Mouse (Mus musculus) CD4-positive, CD25-positive, alpha-beta regulatory T cell, adult 4 months (primary cell): ENCODE results near the gene Rps6ka5. TPM values are rescaled to one million over a fixed set of nuclear protein-coding genes. Genes with fewer than 3 reads are reported as not detected.

Experiments used
- ATAC-seq: one replicate; pipeline ENCODE4 v1.8.0; 2017
- polyA plus RNA-seq, 2 experiments: library from polyadenylated mRNA; unstranded; fragments of 100-300 nt; shearing (Covaris generic); gene quantifications; one replicate each; pipeline ENCODE4 v1.2.1; 2017

The Rps6ka5 gene
- polyA plus RNA-seq, 2 experiments from 2014 or later, result 3.2 to 6.2 TPM

DNA sequence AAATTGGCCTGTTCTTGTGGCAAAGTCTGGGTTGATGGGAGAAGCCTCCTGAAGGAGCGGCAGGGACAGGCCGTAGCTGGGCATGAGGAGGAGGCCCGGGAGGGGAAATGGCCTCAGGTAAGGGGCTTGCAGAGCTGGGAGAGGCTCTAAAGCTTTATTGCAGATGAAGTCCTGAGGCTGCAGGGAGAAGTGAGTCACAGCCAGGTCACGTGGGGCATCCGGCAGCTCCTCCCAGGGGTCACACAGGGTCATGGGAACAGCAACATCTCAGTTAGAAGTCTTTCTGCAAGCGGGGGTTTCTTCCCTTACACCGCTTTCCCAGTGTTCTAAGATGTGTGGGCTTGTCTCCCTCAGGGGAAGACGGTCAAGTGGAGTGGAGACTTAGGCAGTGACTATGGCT lies 197.6 kb downstream of the Rps6ka5 start:
- ATAC-seq, result no peak

DNA sequence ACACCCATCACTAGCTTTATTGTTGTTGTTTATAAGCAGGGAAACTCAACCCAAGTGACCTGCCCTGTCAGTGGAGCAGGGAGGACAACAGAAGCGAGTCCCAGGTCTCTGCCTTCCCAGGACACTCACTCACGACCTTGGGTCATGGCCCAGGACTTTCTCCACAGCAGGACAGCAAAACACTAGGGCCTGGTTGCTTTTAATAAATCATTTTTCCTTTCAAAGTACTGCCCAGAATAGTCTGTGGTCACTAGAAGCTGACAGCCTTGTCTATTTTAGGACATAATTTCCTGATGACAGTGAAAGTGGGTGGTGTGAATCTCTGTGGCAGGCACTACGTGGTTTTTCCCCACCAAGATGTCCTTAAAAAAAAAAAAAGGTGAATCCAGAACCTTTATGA lies 198.5 kb downstream of the Rps6ka5 start:
- no peak for ATAC-seq

DNA sequence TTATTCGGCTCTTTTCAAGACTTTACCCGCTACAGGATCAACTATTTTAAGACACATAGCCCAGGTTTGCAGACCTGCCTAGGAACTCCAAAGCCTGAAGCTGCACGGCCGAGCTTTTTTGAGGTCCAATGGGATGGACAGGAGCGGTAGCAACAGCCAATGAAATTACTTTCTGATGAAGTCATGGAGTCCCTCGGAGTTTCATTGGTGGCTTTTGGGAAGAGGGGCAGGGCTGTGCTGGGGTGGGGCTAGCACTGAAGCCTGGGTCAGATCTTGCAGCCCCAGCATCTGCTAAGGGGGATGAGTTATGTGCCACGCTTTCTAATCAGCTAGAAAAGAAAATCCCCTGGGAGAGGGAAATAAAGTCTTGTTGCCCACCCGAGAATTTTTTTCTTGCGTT lies 199.0 kb downstream of the Rps6ka5 start:
- no peak for ATAC-seq

DNA sequence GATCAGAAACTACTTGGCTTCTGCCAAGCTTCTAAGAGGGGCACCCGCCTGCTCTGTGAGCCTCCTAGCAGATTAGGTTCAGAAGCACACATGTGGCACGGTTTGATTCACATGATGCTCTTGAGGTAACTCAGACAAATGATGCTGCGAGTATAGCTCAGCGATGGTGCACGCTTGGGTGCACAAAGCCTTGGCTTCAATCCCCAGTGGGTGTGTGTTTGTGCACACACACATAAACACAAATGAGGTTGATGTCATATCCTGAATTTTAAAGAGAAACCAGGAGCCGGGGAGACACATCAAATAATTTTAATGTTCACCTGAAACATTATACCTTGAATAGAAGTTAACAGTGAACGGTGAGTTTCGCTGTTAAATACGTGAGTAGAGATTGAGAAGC lies 199.5 kb downstream of the Rps6ka5 start:
- ATAC-seq, result no peak

DNA sequence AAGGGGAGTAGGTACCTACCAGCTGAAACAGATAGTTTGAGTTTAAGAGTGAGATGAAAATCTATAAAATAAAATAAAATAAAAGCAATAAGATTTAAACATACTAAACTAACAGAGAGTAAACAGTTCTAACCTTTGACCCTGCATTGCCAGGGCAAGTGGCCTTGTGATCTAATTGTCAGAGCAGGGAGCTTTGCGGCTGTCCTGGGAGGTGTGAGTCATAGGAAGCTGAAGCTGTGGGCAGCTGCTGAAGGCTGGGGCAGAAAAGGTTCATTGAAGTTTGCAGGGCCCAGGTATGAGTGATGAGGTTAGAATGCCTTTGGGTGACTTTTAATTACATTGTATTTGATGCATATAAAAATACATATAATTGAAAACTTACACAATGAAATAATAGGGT lies 200.8 kb downstream of the Rps6ka5 start:
- no peak for ATAC-seq

DNA sequence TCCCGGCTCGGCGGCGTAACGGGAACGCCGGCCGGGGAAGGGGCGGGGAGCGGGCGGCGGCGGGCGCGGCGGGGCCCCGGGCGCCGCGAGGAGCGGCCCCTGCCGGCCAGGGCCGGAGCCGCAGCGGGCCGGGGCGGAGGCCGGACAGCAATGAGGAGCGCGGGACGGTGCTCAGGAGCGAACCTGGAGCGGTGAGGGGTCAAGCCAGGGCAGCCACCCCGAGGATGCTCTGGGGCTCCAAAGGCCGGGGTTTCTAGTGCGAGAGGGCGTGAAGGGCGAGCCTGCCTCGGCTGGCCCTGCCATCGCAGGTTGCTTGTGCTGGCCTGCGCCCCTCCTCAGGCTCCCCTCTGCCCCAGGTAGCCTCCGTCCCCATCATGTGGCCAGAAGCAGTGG lies 206.0 kb downstream of the Rps6ka5 start, which contains the start of gene Ttc7b:
Gene Ttc7b (minus strand): TSS at position 33 of the 393 bp plus-strand sequence.
- ATAC-seq, result peak; percentile 67

DNA sequence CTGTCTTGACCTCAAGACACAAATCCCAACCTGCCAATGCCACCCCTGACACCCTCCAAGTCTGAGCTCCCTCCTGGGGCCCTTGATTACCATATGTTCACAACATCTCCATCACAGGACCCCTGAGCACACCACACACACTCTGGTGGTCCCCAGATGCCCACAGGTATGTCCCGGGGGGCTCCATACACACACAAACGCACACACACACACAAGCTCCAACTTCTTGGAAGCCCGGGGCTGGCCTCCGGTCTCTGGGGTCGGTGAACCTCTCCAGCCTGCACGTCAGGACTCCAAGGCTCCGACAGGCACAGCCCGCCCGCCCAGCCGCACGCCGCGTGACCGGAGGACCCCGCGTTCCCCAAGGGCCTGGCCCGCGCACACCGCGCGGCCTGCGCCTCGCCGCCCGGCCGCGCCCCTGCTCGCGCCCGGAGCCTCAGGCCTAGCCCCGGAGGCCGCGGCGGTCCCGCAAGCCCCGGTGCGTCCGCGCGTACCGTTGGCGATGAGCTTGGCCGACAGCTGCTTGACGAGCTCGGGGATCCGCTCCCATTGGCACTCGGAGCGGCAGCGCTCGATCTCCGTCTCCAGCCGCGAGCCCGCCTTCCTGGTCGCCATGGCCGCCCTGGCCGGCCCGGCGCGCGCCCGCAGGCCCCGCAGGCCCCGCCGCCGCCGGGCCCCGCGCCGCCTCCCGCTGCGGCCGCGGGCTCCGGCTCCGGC lies 206.5 kb downstream of the Rps6ka5 start:
- peak; percentile 52 for ATAC-seq

DNA sequence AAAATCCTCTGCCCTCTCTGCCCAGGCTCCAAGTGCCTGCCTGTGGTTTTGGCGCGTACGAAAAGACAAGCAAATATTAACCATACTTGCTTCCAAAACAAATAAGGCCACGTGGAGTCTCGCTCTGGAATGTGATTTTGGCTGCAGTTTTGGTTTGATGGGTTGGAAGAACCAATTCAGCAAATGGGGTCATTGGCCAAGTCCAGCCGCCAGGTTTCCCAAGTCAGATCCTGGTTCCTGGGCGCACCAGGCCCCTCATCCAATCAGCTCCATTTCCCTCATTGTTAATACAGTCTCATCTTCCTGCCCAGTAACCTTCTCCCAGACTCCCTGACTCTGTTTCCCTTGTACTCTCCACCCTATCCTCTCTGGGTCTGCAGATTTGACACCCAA lies 207.1 kb downstream of the Rps6ka5 start:
- no peak for ATAC-seq

DNA sequence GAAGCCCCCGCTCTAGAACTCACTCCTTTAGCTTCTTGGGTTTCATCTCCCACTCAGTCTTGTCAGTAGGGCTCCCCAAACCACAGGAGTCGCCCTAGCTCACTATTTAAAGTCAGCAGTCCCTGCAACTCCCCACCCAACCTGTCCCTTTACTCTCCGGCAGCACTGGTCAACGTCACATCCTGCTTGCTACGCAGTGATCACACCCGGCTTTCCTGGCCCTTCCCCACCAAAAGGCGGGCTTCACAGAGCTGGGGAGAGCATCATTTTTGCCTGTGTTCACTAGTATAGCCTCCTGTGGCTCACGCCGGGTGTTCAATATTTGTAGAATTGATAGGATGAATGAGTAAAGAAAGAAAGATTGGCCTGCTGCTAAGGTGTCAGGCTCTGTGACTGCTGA lies 209.4 kb downstream of the Rps6ka5 start:
- ATAC-seq, result no peak

DNA sequence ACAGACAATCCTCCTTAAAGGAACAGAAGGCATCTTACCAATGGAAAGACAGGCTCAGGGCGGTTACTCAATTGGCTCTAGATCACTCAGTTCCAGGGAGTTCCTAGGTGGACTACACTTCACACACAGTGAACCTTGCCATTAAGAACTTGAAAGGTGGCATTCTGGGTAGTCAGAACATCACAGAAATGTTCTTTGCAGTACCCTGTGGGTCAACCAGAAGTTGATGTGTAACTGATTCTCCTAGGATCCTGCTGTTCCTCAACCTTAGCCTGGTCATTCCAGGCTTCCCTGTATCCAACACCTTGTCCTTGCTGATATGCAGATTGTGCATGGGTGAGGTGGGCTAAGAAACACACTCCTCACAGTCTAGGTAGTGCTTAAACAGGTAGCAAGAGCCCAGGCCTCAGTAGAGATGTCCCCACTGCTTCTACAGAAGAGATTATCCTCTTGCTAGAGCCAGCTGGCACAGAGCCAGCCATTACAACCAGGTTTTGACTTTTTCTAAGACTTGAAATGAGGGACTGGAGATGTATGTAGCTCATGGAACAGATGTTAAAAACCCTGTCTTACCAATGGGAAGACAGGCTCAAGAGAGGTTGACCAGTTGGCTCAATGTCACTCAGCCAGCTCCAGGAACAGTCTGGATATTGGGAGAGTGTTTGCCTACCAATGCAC lies 210.5 kb downstream of the Rps6ka5 start:
- no peak for ATAC-seq

DNA sequence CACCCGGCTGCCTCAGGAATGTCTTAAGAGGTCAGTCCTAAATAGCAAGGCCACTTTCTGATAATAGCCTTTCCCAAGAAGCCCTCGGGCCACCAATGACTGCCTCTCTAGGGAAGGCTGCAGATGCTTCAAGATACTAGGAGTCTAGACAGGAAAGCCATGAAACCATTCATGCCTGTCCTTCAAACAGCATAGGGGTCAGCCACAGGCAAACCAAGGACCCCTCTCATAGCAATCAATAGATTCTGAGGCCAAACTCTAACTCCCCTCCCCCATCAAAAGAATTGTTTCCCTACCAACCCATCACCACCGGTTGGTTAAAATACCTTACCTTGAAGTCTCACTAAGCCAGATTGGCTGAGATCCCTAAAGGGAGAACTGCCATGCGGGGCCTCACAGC lies 211.3 kb downstream of the Rps6ka5 start:
- ATAC-seq, result no peak

DNA sequence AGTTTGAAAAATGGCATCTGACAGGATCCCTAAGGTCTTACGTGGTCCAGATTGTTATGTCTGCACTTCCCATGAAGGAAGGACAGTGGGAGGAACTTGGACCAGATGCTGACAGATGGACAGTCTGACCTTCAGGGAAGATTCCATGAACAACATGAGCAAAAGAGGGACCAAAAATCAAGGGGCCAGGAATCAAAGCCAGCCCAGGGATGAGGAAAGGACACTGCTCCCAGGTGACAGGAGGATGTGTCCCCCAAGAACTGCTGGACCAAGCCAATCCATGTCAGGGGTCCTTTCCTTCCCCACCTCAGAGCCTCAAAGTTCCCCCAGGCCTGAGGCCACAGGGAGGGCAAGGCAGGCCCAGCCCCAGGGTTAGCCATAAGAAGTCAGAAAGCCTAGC lies 212.2 kb downstream of the Rps6ka5 start:
- ATAC-seq, result no peak

DNA sequence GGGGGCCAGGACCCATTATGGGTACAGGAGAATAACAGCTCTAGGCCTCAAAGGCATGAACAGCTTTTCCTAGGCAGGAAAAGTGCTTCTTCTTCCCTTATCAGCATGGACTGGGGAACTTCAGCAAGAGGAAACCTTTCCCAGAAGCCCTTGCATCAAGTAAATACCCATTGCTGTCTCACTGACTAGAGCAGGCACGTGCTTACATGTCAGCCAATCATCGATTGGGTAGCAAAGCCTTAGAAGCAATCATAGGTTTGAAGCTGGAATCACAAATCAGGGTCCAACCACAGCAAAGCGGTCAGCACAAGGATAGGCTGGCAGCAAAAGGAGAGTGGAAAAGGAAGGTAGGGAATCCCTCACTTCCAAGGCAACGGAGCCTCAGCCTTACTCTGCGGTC lies 213.7 kb downstream of the Rps6ka5 start:
- ATAC-seq, result no peak

DNA sequence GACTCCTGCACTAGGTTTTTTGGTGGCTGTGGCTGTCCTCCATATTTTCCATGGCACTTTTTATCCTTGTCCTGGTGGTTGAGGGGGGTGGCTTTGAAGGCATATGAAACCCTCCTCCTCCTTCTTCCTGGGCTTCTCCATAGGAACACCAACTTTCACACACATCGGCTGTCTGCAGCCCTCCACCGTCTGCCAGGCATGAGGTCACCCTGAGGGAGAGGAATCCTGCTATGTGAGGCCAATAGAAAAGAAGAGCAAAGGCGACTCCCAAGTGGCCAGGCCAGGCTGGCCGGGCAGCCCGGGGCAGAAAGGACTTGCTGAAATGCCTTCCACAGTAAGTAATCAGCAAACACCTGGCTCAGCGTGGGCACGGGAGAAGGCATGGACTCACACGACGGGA lies 214.1 kb downstream of the Rps6ka5 start:
- no peak for ATAC-seq

DNA sequence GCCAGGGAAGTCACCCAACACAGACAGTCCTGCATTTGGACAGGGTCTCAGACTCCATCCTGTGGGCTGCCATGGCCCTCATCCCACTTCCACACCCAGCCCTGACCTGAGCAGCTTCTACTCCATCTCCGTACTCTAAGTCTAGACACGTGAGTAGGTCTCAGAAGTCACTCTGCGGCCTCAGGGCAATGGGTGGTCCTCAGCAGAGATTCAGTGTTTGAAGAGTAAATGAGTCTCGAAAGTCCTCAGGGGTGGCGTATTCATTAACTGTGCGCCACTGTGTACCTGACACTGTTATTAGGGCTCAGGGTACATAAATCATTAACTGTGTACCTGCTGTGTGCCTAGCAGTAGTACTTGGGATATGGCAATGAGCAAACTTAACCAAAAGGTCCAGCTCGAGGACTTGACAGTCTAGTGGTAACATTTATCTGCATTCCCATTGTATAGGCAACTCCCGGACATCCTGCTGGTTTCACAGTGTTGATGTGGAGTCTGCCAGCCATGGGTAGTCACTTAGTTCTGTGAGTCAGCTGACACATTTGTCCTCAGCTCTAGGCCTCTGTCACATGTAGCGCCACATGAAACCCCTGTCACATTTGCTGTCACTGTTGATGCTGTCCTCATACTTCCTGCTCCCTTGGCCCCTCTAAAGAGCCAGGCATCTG lies 217.0 kb downstream of the Rps6ka5 start:
- ATAC-seq, result no peak

DNA sequence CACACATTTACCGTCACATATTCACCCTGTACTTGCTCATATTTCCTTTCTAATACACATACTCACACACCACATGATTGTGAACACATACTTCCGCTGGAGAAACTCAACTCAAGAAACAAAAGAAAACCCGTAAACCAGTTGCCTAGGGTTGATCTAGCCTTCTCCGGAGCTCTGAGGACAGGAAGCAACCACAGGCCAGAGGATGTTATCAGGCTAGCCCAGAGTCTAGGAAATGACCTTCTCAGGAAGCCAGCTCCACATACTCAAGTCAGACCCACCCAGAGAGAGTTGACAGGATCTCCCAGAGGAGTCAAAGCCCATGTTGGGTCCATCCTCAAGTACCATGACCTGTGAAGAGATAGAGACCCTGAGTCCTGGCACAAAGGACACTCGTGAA lies 218.1 kb downstream of the Rps6ka5 start:
- ATAC-seq, result no peak

DNA sequence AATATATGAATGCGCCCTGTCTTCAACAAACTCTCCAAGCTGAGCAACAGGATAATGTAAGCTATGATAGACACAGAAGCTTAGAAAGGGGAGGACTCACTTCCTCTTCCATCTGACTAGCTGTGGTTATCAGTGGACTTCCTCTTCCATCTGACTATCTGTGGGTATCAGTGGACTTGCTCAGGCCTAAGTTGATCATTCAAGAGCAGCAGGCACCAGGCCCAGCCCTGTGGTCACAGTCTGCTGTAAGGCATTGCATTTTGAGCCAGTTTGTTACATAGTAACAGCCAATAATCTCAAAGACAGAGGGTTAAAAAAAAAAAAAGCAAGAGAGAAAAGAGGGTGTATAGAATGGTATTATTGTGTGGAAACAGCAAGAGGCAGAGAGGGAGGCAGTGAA lies 221.3 kb downstream of the Rps6ka5 start:
- no peak for ATAC-seq

DNA sequence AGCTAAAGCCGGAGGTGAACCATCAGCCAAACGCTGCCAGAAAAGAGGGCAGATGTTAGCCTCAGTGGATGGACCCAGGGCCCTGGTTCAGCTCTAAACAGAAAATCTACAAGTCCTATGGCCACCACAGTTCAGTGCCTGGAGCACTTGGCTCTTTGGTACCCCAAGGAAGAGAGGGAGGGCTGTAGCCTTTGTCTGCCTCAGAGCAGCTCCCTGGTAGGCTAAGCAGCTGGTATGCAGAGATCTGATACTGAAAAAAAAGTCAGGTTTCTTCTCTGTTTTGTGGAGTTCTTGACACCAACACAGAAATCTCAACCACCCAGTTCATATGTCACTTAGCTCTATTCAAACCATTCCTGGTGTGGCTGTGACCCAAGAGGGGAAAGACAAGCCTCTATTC lies 222.2 kb downstream of the Rps6ka5 start:
- no peak for ATAC-seq

DNA sequence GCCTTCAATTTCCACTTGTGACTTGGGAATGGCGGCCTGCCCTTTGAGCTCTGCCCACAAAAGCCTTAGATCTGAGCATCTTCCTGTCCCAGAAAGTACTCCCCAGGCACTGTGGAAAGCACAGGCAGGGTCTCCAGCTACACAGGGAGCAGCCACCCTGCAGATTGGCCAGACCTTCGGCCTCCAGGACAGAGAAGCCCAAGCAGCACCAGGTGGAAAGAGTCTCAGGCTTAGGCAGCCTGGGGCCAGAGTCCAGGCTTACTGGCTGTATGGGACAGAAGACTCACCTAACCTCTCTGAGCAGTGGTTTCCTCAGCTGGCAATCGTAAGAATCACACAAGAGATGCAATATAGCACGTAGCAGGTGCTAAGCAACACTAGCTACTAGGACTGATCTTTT lies 223.1 kb downstream of the Rps6ka5 start:
- ATAC-seq, result no peak

DNA sequence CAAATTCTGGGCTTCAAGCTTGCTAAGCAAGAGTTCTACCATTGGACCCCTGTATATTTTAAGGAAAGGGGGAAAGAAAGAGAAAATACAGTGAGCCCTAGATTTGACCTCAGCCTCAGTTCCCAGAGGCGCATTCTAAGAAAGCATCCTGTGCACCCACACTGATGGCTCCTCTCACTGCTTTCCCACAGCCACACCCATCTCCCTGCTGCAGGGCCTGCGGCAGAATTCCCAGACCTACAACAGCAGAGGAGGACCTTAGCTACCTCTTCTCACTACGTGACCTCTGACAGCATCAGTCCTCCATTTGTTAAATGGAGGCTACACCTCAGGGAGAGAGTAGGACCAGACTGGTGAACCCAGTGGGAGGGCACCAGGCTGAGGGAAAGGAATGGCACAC lies 224.2 kb downstream of the Rps6ka5 start:
- no peak for ATAC-seq

DNA sequence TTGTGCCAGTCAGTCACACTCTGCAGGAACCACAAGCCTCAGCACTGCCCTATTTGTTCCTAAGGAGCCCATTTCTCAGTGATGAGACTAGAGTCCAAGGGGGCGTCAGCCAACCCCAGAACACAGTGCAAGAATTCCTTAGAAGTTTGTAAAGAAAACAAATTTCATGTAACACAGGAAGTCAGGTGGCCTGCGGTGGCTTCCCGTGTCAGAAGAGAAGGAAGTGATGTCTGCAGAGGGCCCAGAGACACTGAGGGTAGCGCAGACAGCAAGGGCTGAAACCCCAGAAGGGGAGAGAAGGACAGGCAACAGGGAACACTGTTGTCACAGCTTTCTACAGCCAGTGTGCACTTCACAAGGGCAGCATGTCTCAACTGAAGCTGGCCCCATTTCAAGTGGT lies 225.5 kb downstream of the Rps6ka5 start:
- peak; percentile 92 for ATAC-seq

DNA sequence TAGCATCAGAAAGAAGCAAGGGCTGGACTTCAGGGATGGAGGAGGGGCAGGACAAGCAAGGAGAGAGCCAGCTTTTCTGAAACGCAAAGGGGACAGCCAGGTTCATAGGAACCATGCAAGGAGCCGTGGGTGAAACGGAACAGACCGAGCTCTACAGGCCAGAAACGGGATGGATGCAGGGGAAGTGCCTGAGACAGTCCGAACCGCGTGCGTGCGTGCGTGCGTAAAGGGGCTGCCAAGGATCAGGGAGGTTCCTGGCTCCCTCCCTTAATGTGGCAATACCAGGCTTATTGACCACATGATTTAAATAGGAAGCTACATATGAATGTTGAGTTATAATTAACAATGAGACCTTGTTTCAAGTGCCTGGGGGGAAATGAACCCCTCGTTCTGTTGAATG lies 227.3 kb downstream of the Rps6ka5 start:
- no peak for ATAC-seq
